Mouse (Mus musculus): Measurements from ENCODE around the gene Ttc3. TPM values are rescaled to one million over a fixed set of nuclear protein-coding genes. Genes with fewer than 3 reads are reported as not detected.

The Ttc3 gene
- polyA plus RNA-seq, 1 experiment from 2014 or later, result 56.6 TPM

- Histone ChIP-seq H3K9me3 (ENCODE audit: control insufficient read depth) (no peaks in the 10 kb centered on the region), H3K4me3 (ENCODE audit: low read depth, low read length) (no peak overlapping the region), H3K4me2 (replicated peaks; ENCODE audit: low read depth) (no peak overlapping the region), H3K27ac (ENCODE audit: low read depth, low read length) (no peak overlapping the region), H3K36me3 (ENCODE audit: control insufficient read depth, insufficient read depth) (no peaks in the 10 kb centered on the region), H3K27me3 (replicated peaks; ENCODE audit: control insufficient read depth, insufficient read depth, low read length) (no peaks in the 10 kb centered on the region), H3K9ac (ENCODE audit: low read depth, low read length) (no peak overlapping the region), H3K4me1 (replicated peaks; ENCODE audit: control insufficient read depth, insufficient read depth, low read length) (no peaks in the 10 kb centered on the region)
- TF ChIP-seq CTCF (IDR thresholded peaks at IDR 0.05; ENCODE audit: low read depth), result no peak
- ATAC-seq, result no peak
- WGBS, result 77% methylated on average over 7 of the region's 7 CpGs
Observed at GRCm38 (mm10) chr16:94347080-94347731, 23.2 kb upstream of the Ttc3 start.

GRCm38 (mm10) chr16:94348779-94349178 lies 21.6 kb upstream of the Ttc3 start:
- H3K36me3 ChIP-seq (ENCODE audit: control insufficient read depth, insufficient read depth), result no peaks in the 10 kb centered on the region
- no peaks in the 10 kb centered on the region for H3K4me1 ChIP-seq (replicated peaks; ENCODE audit: control insufficient read depth, insufficient read depth, low read length)
- no peaks in the 10 kb centered on the region for H3K27me3 ChIP-seq (replicated peaks; ENCODE audit: control insufficient read depth, insufficient read depth, low read length)
- no peak for TF ChIP-seq CTCF (IDR thresholded peaks at IDR 0.05; ENCODE audit: low read depth)
- H3K4me3 ChIP-seq (ENCODE audit: low read depth, low read length), result no peak overlapping the region
- H3K9ac ChIP-seq (ENCODE audit: low read depth, low read length), result no peak overlapping the region
- no peak overlapping the region for H3K27ac ChIP-seq (ENCODE audit: low read depth, low read length)
- H3K9me3 ChIP-seq (ENCODE audit: control insufficient read depth), result no peaks in the 10 kb centered on the region
- no peak for ATAC-seq
- H3K4me2 ChIP-seq (replicated peaks; ENCODE audit: low read depth), result no peak overlapping the region
- 85% methylated on average over 2 of the region's 2 CpGs for WGBS

GRCm38 (mm10) chr16:94349588-94350286 lies 20.7 kb upstream of the Ttc3 start:
- no peak overlapping the region for H3K9ac ChIP-seq (ENCODE audit: low read depth, low read length)
- H3K9me3 ChIP-seq (ENCODE audit: control insufficient read depth), result no peaks in the 10 kb centered on the region
- H3K36me3 ChIP-seq (ENCODE audit: control insufficient read depth, insufficient read depth), result no peaks in the 10 kb centered on the region
- TF ChIP-seq CTCF (IDR thresholded peaks at IDR 0.05; ENCODE audit: low read depth), result no peak
- H3K4me2 ChIP-seq (replicated peaks; ENCODE audit: low read depth), result no peak overlapping the region
- 61% methylated on average over 11 of the region's 11 CpGs for WGBS
- H3K4me1 ChIP-seq (replicated peaks; ENCODE audit: control insufficient read depth, insufficient read depth, low read length), result no peaks in the 10 kb centered on the region
- ATAC-seq, result no peak
- no peak overlapping the region for H3K4me3 ChIP-seq (ENCODE audit: low read depth, low read length)
- no peak overlapping the region for H3K27ac ChIP-seq (ENCODE audit: low read depth, low read length)
- no peaks in the 10 kb centered on the region for H3K27me3 ChIP-seq (replicated peaks; ENCODE audit: control insufficient read depth, insufficient read depth, low read length)

GRCm38 (mm10) chr16:94350287-94350677 lies 20.1 kb upstream of the Ttc3 start:
- ATAC-seq, result no peak
- H3K27me3 ChIP-seq (replicated peaks; ENCODE audit: control insufficient read depth, insufficient read depth, low read length), result no peaks in the 10 kb centered on the region
- H3K9me3 ChIP-seq (ENCODE audit: control insufficient read depth), result no peaks in the 10 kb centered on the region
- no peak overlapping the region for H3K4me3 ChIP-seq (ENCODE audit: low read depth, low read length)
- no peak overlapping the region for H3K27ac ChIP-seq (ENCODE audit: low read depth, low read length)
- H3K36me3 ChIP-seq (ENCODE audit: control insufficient read depth, insufficient read depth), result no peaks in the 10 kb centered on the region
- no peak for TF ChIP-seq CTCF (IDR thresholded peaks at IDR 0.05; ENCODE audit: low read depth)
- no peak overlapping the region for H3K4me2 ChIP-seq (replicated peaks; ENCODE audit: low read depth)
- H3K4me1 ChIP-seq (replicated peaks; ENCODE audit: control insufficient read depth, insufficient read depth, low read length), result no peaks in the 10 kb centered on the region
- WGBS, result 61% methylated on average over 10 of the region's 10 CpGs
- H3K9ac ChIP-seq (ENCODE audit: low read depth, low read length), result no peak overlapping the region

- Histone ChIP-seq H3K4me2 (replicated peaks; ENCODE audit: low read depth) (no peak overlapping the region), H3K4me1 (replicated peaks; ENCODE audit: control insufficient read depth, insufficient read depth, low read length) (no peaks in the 10 kb centered on the region), H3K9ac (ENCODE audit: low read depth, low read length) (no peak overlapping the region), H3K27me3 (replicated peaks; ENCODE audit: control insufficient read depth, insufficient read depth, low read length) (no peaks in the 10 kb centered on the region), H3K9me3 (ENCODE audit: control insufficient read depth) (no peaks in the 10 kb centered on the region), H3K27ac (ENCODE audit: low read depth, low read length) (no peak overlapping the region), H3K4me3 (ENCODE audit: low read depth, low read length) (no peak overlapping the region), H3K36me3 (ENCODE audit: control insufficient read depth, insufficient read depth) (no peaks in the 10 kb centered on the region)
- TF ChIP-seq CTCF (IDR thresholded peaks at IDR 0.05; ENCODE audit: low read depth), result no peak
- 32% methylated on average over 9 of the region's 9 CpGs for WGBS
- ATAC-seq, result no peak
Observed at GRCm38 (mm10) chr16:94354450-94354849, 16.0 kb upstream of the Ttc3 start.

GRCm38 (mm10) chr16:94356046-94356445 lies 14.4 kb upstream of the Ttc3 start:
- H3K27ac ChIP-seq (ENCODE audit: low read depth, low read length), result no peak overlapping the region
- no peak for TF ChIP-seq CTCF (IDR thresholded peaks at IDR 0.05; ENCODE audit: low read depth)
- no peak for ATAC-seq
- H3K4me2 ChIP-seq (replicated peaks; ENCODE audit: low read depth), result no peak overlapping the region
- H3K27me3 ChIP-seq (replicated peaks; ENCODE audit: control insufficient read depth, insufficient read depth, low read length), result no peaks in the 10 kb centered on the region
- H3K36me3 ChIP-seq (ENCODE audit: control insufficient read depth, insufficient read depth), result no peaks in the 10 kb centered on the region
- no peak overlapping the region for H3K9ac ChIP-seq (ENCODE audit: low read depth, low read length)
- H3K4me1 ChIP-seq (replicated peaks; ENCODE audit: control insufficient read depth, insufficient read depth, low read length), result no peaks in the 10 kb centered on the region
- no peaks in the 10 kb centered on the region for H3K9me3 ChIP-seq (ENCODE audit: control insufficient read depth)
- 30% methylated on average over 7 of the region's 7 CpGs for WGBS
- no peak overlapping the region for H3K4me3 ChIP-seq (ENCODE audit: low read depth, low read length)

Data from intestine, postnatal 0 days (tissue).